Mouse (Mus musculus) lung, postnatal 36 days (tissue): ENCODE results near the gene Orm1.

Experiments
- DNase-seq: peaks from one replicate; pipeline ENCODE4 v3.0.0; 2022; ENCODE audit warnings: mixed read lengths

Orm1 gene

GRCm38 (mm10) chr4:63356981-63357570 lies 12.7 kb downstream of the Orm1 start:
- DNase-seq, result peak; percentile 68

DNA sequence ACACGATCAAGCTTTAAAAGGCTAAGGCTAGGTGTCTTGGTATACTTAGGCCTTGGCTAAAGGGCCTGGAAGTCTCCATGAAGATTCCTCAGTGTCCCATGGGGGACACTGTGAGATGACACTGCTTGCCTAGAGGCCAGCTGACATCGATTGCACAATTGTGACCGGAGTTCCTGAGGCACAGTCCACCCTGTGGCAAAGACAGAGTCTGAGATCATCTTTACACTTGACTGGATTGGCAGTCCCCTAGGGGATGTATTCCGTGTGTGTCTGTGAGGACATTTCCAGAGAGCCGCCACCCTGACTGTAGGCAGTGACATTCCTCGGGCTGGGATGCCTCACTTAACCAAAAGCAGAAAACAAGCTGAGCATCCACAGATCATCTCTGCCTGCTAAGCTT lies 15.5 kb downstream of the Orm1 start:
- DNase-seq, result no peak

GRCm38 (mm10) chr4:63362150-63362549 lies 17.8 kb downstream of the Orm1 start, which contains the start of gene Orm2:
Gene Orm2 (plus strand): TSS chr4:63362449.
- peak; percentile 73 for DNase-seq

DNA sequence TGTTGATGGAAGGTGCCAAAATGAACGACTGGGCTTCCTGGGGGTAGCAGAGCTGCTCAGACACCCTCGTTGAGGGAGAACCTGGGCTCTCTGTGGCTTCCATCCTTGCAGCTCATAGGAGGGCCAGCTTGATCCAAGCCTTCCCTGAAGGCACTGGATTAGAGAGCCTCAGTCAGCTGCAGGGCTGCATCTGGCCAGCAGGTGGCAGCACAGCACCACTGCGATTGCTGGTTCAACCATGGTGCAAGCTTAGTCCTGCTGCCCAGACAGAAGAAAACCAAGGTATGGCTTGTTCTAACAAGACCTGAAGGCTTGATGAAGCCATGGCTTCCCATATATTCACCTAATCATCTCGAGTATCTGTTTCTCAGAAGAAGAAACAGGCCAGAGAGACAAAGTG lies 24.2 kb downstream of the Orm1 start:
- DNase-seq, result peak; percentile 95

GRCm38 (mm10) chr4:63370897-63371296 lies 26.5 kb downstream of the Orm1 start:
- no peak for DNase-seq

DNA sequence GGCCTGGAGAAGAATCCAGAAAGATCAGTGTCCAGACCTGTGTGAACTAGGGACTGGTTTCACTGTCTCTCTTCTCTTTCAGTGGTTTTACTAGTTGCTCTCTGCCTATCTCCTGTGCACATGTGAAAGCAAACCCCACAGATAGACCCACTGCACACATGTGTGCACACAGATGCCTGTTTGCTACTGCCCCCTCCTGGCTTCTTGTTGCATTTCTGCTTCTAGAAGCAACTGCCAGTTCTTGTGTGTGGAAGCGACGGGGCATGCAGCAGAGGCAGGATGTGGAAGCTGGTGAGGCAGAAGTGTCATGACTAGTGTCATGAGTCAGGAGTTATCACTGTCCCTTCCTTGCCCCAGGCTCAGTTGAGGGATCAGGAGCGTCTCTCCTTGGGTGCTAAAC lies 27.5 kb downstream of the Orm1 start:
- peak; percentile 67 for DNase-seq

GRCm38 (mm10) chr4:63373404-63373803 lies 29.0 kb downstream of the Orm1 start:
- DNase-seq, result no peak

GRCm38 (mm10) chr4:63374331-63374730 lies 30.0 kb downstream of the Orm1 start:
- DNase-seq, result no peak

GRCm38 (mm10) chr4:63375367-63375766 lies 31.0 kb downstream of the Orm1 start:
- no peak for DNase-seq

- DNase-seq, result no peak
These were observed 33.1 kb downstream of the Orm1 start for GRCm38 (mm10) chr4:63377483-63377882.

- DNase-seq, result no peak
These were observed 38.5 kb downstream of the Orm1 start for GRCm38 (mm10) chr4:63382676-63383369.

GRCm38 (mm10) chr4:63383474-63383873 lies 39.1 kb downstream of the Orm1 start:
- no peak for DNase-seq

- DNase-seq, result no peak
These were observed 39.9 kb downstream of the Orm1 start for GRCm38 (mm10) chr4:63384262-63384661.

GRCm38 (mm10) chr4:63385253-63385652 lies 40.9 kb downstream of the Orm1 start:
- no peak for DNase-seq

DNA sequence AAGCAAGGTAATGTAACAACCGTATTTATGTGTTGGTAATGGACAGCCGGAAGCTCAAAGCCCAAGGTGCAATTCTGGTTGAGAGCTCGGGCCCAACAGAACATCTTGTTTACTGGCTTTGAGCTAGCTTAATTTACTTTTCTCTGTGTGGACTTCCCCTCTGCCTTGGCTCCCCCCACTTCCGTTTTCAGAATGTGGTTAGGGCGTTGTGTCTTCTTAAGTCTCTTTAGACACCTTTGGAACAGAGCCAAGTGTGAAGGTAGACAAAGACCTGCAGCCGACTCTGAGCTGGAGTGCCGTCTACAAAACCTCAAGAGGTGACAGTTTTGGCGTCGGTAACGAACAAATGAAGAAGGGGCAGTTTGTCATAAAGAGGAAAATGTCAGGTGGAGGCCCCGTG lies 41.4 kb downstream of the Orm1 start:
- DNase-seq, result peak; percentile 84

DNA sequence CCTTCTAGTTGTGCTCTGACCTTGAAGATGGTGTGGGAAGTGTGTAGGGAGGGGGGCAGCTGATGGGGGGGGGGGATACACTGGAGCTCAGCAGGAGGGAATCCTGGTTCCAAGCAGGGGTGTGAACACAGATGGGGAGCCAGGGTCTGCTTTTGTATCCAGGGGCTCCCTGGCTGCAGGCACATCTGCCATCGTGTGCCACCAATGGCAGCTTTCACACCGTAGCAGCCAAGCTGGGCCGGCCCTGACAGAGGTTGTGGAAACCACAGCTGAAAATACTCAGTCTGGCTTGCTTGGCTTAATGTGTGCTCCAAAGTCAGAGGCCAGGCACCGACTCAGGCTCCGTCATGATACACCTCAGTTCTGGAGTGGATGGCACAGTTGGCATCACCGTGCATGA lies 43.7 kb downstream of the Orm1 start:
- no peak for DNase-seq

GRCm38 (mm10) chr4:63389121-63389886 lies 44.9 kb downstream of the Orm1 start:
- DNase-seq, result no peak

- no peak for DNase-seq
These were observed 45.6 kb downstream of the Orm1 start for GRCm38 (mm10) chr4:63389887-63390528.

GRCm38 (mm10) chr4:63391322-63391721 lies 47.0 kb downstream of the Orm1 start:
- DNase-seq, result no peak
